Mouse (Mus musculus) bone marrow macrophage, adult 2 months (primary cell): ENCODE results near the gene Ctnnbip1.

Experiments
- CTCF ChIP-seq: IDR thresholded peaks from 2 replicates; pipeline ENCODE4 v1.5.1; 2012; ENCODE audit warnings: low read depth, mild to moderate bottlenecking, low read length, moderate library complexity
- POLR2A ChIP-seq: IDR thresholded peaks from 2 replicates; pipeline ENCODE4 v1.6.1; 2012; ENCODE audit warnings: mild to moderate bottlenecking, low read depth, low read length, borderline replicate concordance

DNA sequence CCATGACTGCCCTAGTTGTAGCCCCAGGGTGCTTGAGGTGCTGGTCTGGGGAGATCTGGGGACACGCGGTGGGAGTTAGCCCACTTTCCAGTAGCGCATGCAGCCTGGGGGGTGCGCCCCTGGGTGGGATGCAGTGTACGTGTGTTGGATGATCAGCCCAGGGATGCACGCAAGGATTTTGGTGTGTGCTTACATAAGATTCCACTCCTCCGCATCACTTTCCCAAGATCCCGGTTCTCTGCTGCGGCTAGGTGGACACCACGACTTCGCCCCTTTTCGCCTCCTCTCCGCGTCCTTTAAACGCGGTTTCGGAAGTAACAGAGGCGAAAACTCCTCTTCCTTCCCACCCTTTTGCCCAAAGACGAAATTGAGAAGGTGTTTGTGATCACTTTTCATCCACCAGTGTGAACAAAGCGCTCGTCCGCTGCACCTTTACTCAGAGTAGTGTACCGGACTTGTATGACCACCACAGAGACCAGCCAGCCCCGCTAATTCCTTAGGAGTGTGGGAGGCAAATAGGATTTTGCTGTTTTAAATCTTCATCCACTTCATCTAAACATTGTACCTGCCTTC, 69.6 kb downstream of the Ctnnbip1 start:
- no peak for TF ChIP-seq POLR2A
- no peak for TF ChIP-seq CTCF
